Mouse (Mus musculus): ENCODE results near the gene Taf7l.

Taf7l gene

DNA sequence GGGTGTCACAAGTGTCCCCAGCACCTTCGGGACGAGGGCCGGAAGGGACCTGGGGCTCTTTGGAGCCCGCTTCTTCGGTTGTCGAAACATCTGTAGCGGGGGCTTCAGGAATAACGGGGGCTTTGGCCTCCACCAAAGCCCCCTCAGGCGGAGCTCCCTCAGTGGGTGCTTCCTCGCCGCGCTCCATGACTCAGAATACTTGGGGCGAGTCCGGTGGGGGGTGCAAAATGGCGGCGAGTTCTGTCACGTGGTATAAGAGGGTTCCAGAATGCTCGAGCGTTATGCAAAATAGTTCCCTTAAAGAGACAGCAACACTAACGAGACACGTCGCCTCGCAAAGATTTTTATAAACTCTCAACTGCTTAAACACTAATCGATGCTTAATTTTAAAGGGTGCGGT lies at the start of gene Taf7l:
Gene Taf7l (minus strand): TSS at position 201 of the 400 bp plus-strand sequence.
- no peak for DNase-seq (ENCODE audit: low spot score)

DNA sequence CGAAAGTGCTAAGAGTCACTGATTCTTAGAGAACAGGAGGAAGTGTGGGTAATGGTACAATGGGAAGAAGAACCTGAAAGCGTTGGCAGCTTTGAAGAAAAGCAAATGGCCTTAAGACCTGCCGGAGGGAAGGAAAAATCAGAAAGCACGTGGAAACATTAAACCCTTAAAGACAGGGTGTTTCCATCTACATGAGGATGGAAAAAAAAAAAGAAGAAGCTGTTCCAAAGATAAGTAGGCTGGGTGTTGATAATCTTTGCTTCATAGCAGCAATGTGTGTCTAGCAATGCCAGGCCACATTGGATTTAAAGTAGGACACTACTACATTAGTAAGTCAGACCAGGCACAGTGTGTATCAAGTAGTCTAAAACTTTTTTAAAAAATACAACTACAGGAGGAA lies 49.0 kb upstream of the Taf7l start:
- DNase-seq (ENCODE audit: low spot score), result no peak

- no peak for DNase-seq (ENCODE audit: low spot score)
Measured at GRCm38 (mm10) chrX:134523772-134524171, 47.5 kb upstream of the Taf7l start.

DNA sequence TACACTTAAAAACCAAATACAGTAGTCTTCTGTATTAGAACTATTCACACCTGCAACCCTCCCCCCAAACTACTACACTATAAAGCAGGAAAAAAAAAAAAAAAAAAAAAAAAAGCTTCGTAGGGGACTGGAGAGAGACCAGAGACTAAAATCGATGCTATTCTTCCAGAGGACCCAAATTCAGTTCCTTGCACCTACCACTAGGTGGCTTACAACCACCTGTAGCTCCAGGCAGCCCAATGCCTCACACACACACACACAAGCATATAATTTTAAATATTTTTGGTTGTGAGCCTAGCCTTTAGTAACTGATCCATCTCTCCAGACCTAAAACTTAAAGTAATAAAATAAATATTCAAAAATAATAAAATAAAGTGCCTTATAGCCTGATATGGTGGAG lies 33.2 kb upstream of the Taf7l start:
- DNase-seq (ENCODE audit: low spot score), result no peak

DNA sequence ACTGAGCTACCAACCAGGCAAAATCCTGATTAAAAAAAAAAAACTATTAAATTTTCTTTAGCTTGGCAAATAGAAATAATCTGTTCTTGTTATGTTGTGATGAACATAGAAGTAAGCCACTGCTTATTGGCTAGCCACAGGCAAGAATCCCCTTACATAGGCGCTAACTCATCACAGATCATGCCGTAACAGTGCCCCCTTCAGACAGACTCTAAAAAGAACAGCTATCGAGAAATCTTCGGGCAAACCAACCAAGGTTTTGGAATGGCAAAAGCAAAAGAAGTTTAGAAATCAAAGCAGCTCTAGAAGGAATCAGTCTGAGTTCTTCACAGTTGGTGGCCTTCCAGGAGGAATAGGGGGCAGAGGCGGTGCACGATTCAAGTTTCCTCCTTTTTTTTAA lies 31.7 kb upstream of the Taf7l start:
- DNase-seq (ENCODE audit: low spot score), result no peak

DNA sequence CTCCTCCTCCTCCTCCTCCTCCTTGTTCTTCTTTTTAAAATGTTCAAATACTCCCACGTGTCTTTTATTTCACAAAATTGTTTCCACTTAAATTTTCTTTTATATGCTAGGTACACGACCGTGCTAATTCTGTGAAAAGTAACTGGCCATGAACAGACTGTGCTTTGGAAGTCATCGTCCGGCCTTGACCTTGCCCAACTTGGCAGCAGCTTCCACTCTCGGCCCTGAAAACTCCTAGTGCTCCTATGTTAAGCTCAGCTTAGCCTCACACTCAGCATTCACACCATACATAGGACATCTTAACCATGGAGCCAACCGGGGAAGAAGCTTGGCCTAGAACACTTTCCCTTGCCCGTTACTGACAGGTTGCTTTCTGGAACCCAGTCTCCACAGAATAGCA lies 24.4 kb upstream of the Taf7l start:
- DNase-seq (ENCODE audit: low spot score), result no peak

DNA sequence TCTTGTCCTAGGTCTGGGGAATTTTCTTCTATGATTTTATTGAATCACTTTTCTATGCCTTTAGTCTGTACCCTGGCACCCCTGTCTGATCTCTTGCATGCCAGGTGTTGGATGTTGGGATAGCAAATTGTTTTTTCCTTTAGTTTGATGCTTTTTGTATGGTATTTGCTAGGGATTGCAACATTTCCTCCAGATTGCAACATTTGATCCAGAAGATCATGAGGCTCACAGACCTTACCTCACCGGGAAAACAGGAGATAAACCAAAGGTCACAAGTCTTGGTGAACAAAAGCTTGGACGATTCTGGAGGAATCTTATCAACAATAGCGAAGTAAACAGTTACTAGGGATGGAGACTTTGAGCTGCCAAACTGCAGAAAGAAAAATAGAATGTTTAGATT lies 5.4 kb upstream of the Taf7l start:
- no peak for DNase-seq (ENCODE audit: low spot score)

DNA sequence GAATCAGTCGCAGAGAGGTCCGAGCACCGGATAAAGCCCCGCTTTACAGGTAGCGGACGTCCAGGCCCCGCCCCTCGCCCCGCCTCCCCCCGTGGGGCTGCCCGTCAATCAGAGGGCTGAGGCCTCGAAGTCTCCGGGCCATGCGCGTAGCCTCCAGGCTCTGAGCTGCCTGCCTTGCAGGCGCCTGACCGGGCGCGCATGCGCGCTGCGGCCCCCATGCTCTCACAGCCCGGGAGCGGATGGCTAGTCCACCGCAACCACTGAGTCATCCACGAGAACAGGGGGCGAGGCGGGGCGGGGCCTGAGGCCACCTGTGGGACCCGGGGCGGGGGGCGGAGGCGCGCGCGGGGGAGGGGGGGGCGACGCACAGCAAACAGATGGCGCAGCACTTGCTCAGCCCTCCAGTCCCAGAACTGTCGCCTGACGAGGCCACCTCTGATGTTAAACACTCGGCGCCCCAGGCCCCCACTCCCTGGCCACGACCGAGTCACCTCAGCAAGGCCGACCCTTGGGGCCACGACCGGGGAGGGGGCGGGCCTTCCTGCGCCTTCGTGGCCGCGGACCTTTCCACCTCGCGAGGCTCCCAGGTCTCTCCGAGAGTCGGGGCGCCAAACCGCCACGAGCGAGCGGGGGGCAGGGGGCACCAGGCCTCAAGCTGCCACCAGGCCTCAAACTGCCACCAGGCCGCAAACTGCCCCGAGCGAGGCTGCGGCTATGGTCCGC lies 1.1 kb downstream of the Taf7l start:
- DNase-seq (ENCODE audit: low spot score), result no peak

- no peak for DNase-seq (ENCODE audit: low spot score)
Measured at GRCm38 (mm10) chrX:134427307-134427706, 49.0 kb downstream of the Taf7l start.

GRCm38 (mm10) chrX:134426819-134427218 lies 49.5 kb downstream of the Taf7l start:
- no peak for DNase-seq (ENCODE audit: low spot score)

- DNase-seq (ENCODE audit: low spot score), result no peak
Measured at GRCm38 (mm10) chrX:134425798-134426197, 50.5 kb downstream of the Taf7l start.

- no peak for DNase-seq (ENCODE audit: low spot score)
Measured at GRCm38 (mm10) chrX:134424263-134424662, 52.0 kb downstream of the Taf7l start.

GRCm38 (mm10) chrX:134420097-134420496 lies 56.2 kb downstream of the Taf7l start:
- no peak for DNase-seq (ENCODE audit: low spot score)

GRCm38 (mm10) chrX:134412096-134412495 lies 64.2 kb downstream of the Taf7l start:
- DNase-seq (ENCODE audit: low spot score), result no peak
